13 mouse cellular contexts compared by ENCODE assay signal in the genomic region with DNA sequence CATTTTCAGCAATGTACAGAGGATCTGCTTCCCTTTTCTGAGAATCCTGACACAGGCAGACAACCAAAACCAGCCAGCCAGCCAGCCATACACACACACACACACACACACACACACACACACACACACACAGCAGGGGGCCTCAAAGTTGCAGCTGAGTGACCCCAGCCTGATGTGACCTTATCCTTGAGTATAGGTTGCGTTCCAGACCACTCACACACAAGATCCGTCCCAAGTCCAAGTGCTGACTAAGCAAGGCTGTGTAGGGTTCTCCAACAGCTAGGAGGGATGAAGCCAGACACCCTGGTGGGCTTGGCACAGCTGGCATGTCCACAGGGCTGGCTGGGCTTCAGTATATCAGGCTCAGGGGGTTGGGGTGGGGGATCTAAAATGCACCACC. TPM values are rescaled to one million over a fixed set of nuclear protein-coding genes. Genes with fewer than 3 reads are reported as not detected.
A peak's percentile ranks its signal among the peaks of the same experiment; 100 is the strongest.
DNase-seq lines count a peak whose midpoint lies in the region; ATAC-seq and TF ChIP-seq lines count a peak whose summit lies in the region.
"Had no signal": no experiment of that assay in that cellular context is flagged by ENCODE, and none has a peak within 500 bp of the region (broad histone marks: within the 10 kb centered on the region; RNA-seq: fewer than 3 reads in every experiment).

No protein-coding gene starts in this region.

- no peak overlapping the region for H3K27ac ChIP-seq in limb, embryonic 12.5 days
- no peak overlapping the region for H3K27ac ChIP-seq in limb, embryonic 10.5 days
- peak overlapping the region; percentile 8; the same call in 1 of the 2 replicates for H3K27ac ChIP-seq in cortical plate, adult 2 months (ENCODE audit: insufficient read depth, low read length)
- H3K27ac ChIP-seq in liver, embryonic 12.5 days = peak overlapping the region; percentile 39; the same call in 1 of the 2 replicates
- no peak overlapping the region for H3K27ac ChIP-seq in hindbrain, embryonic 11.5 days (ENCODE audit: low read depth, low read length)
- H3K27ac ChIP-seq: embryonic facial prominence, embryonic 15.5 days had no signal

- DNase-seq in cerebellum, postnatal 10 days = peak; percentile 62 to 79
- no peak for DNase-seq in cerebellum, postnatal 36 days
- DNase-seq in limb, embryonic 10.5 days (ENCODE audit: low spot score) = no peak
- no peak for DNase-seq in layer of hippocampus, postnatal 14 days (ENCODE audit: low spot score in 2 of 2)
- no peak for DNase-seq in hindbrain, embryonic 11.5 days (ENCODE audit: low spot score)
- DNase-seq: cerebellum, adult 9-10 months; heart, adult 18-20 months had no signal

- H3K27me3 ChIP-seq in limb, embryonic 12.5 days = peaks cover 4% of the 10 kb centered on the region; the same call in 1 of the 2 replicates
- H3K27me3 ChIP-seq in limb, embryonic 10.5 days (ENCODE audit: low read depth, poor library complexity, severe bottlenecking) = no peaks in the 10 kb centered on the region
- 0 out of 2 replicates have a peak, but pooled peaks cover 2% of the 10 kb centered on the region for H3K27me3 ChIP-seq in liver, embryonic 12.5 days (replicated peaks)
- H3K27me3 ChIP-seq in hindbrain, embryonic 11.5 days (ENCODE audit: control insufficient read depth, insufficient read depth, low read length) = no peaks in the 10 kb centered on the region
- H3K27me3 ChIP-seq: embryonic facial prominence, embryonic 15.5 days had no signal

- TF ChIP-seq CTCF in cortical plate, adult 2 months (IDR thresholded peaks at IDR 0.05; ENCODE audit: extremely low read depth, insufficient read depth, low read length) = no peak

- TF ChIP-seq POLR2A in cortical plate, adult 2 months (IDR thresholded peaks at IDR 0.05; ENCODE audit: extremely low read depth, insufficient read depth, low read length) = no peak

- no peak overlapping the region for H3K4me3 ChIP-seq in limb, embryonic 12.5 days (replicated peaks)
- no peak overlapping the region for H3K4me3 ChIP-seq in limb, embryonic 10.5 days
- H3K4me3 ChIP-seq in cortical plate, adult 2 months (ENCODE audit: insufficient read depth, low read length) = no peak overlapping the region
- H3K4me3 ChIP-seq in liver, embryonic 12.5 days = no peak overlapping the region
- no peak overlapping the region for H3K4me3 ChIP-seq in hindbrain, embryonic 11.5 days (ENCODE audit: low read depth, low read length)
- H3K4me3 ChIP-seq: embryonic facial prominence, embryonic 15.5 days; layer of hippocampus, adult 2 months; myocyte had no signal

- H3K4me1 ChIP-seq in limb, embryonic 12.5 days (replicated peaks) = peaks cover 15% of the 10 kb centered on the region; the same call in 1 of the 2 replicates
- H3K4me1 ChIP-seq in limb, embryonic 10.5 days = peaks cover 30% of the 10 kb centered on the region
- peaks cover 4% of the 10 kb centered on the region for H3K4me1 ChIP-seq in cortical plate, adult 2 months (ENCODE audit: control insufficient read depth, insufficient read depth, low read length)
- peaks cover 47% of the 10 kb centered on the region for H3K4me1 ChIP-seq in liver, embryonic 12.5 days
- H3K4me1 ChIP-seq in hindbrain, embryonic 11.5 days (replicated peaks; ENCODE audit: control insufficient read depth, insufficient read depth, low read length) = peaks cover 8% of the 10 kb centered on the region; the same call in 1 of the 2 replicates

- H3K9me3 ChIP-seq in limb, embryonic 12.5 days = no peaks in the 10 kb centered on the region
- H3K9me3 ChIP-seq in limb, embryonic 10.5 days (replicated peaks) = no peaks in the 10 kb centered on the region
- no peaks in the 10 kb centered on the region for H3K9me3 ChIP-seq in liver, embryonic 12.5 days (replicated peaks)
- H3K9me3 ChIP-seq in hindbrain, embryonic 11.5 days (ENCODE audit: control insufficient read depth, low read length) = no peaks in the 10 kb centered on the region
- H3K9me3 ChIP-seq: embryonic facial prominence, embryonic 15.5 days had no signal

- H3K4me2 ChIP-seq in limb, embryonic 12.5 days = no peak overlapping the region
- peak overlapping the region; percentile 53; the same call in 1 of the 2 replicates for H3K4me2 ChIP-seq in liver, embryonic 12.5 days
- H3K4me2 ChIP-seq in hindbrain, embryonic 11.5 days (replicated peaks; ENCODE audit: low read depth, low read length) = no peak overlapping the region
- H3K4me2 ChIP-seq: embryonic facial prominence, embryonic 15.5 days had no signal

- H3K36me3 ChIP-seq in limb, embryonic 12.5 days = no peaks in the 10 kb centered on the region
- H3K36me3 ChIP-seq in limb, embryonic 10.5 days = no peaks in the 10 kb centered on the region
- no peaks in the 10 kb centered on the region for H3K36me3 ChIP-seq in liver, embryonic 12.5 days
- H3K36me3 ChIP-seq in hindbrain, embryonic 11.5 days (ENCODE audit: control insufficient read depth, insufficient read depth, low read length) = no peaks in the 10 kb centered on the region
- H3K36me3 ChIP-seq: embryonic facial prominence, embryonic 15.5 days had no signal

- WGBS in limb, embryonic 12.5 days = 68% methylated on average over 2 of the region's 2 CpGs
- WGBS in limb, embryonic 10.5 days = 66% methylated on average over 2 of the region's 2 CpGs
- 34% methylated on average over 2 of the region's 2 CpGs for WGBS in liver, embryonic 12.5 days (ENCODE audit: insufficient replicate concordance)
- 44% methylated on average over 2 of the region's 2 CpGs for WGBS in hindbrain, embryonic 11.5 days

- H3K9ac ChIP-seq in limb, embryonic 12.5 days (replicated peaks) = 0 out of 2 replicates have a peak overlapping the region, but pooled peaks have one; percentile 4
- H3K9ac ChIP-seq in liver, embryonic 12.5 days = 0 out of 2 replicates have a peak overlapping the region, but pooled peaks have one; percentile 39
- H3K9ac ChIP-seq in hindbrain, embryonic 11.5 days (ENCODE audit: low read depth, low read length) = no peak overlapping the region
- H3K9ac ChIP-seq: embryonic facial prominence, embryonic 15.5 days had no signal

- ATAC-seq in limb, embryonic 12.5 days (ENCODE audit: insufficient number of reproducible peaks, insufficient read depth, low FRiP score, low TSS enrichment, low read depth) = no peak
- ATAC-seq in liver, embryonic 12.5 days = no peak
- ATAC-seq in hindbrain, embryonic 11.5 days (ENCODE audit: low FRiP score) = no peak

RNA-seq across cellular contexts. Expression of a gene that starts 23.7 kb away (rescaled TPM):
- 4.9 and 6.9 TPM in 2 replicates for polyA plus RNA-seq in limb, embryonic 12.5 days (2016; fragmentation: Nextera tagmentation; extraction: Ambion mirVana)
- 4.7 and 5.5 TPM in 2 replicates for polyA plus RNA-seq in limb, embryonic 10.5 days (2016; fragmentation: Nextera tagmentation; extraction: Ambion mirVana)
- 11.3 and 11.6 TPM in 2 replicates for polyA plus RNA-seq in cortical plate, adult 2 months (2012; rRNA removed)
- 35.7 and 37.9 TPM in 2 replicates for polyA plus RNA-seq in liver, embryonic 12.5 days (2016; fragmentation: Nextera tagmentation; extraction: Ambion mirVana)
- total RNA-seq in layer of hippocampus, postnatal 14 days (2021) = 10 to 100 TPM; 24.7 to 33.3 TPM
- 6.8 and 10.5 TPM in 2 replicates for polyA plus RNA-seq in hindbrain, embryonic 11.5 days (2014; fragmentation: Nextera tagmentation; extraction: Ambion mirVana)

Comparison
In these comparisons a context has a peak if more than half of its experiments do, and no peak if none do; other contexts are left out.
1. DNase-seq: peak in cerebellum, postnatal 10 days (2 of 2); none in cerebellum, postnatal 36 days (0 of 2), limb, embryonic 10.5 days (single experiment), layer of hippocampus, postnatal 14 days (0 of 2) and hindbrain, embryonic 11.5 days (single experiment).
2. H3K27ac ChIP-seq: peak in cortical plate, adult 2 months (single experiment) and liver, embryonic 12.5 days (single experiment); none in limb, embryonic 12.5 days (single experiment), limb, embryonic 10.5 days (single experiment) and hindbrain, embryonic 11.5 days (single experiment).